Mouse (Mus musculus): ENCODE measurements around the gene Ppm1h.

Gene Ppm1h

DNA sequence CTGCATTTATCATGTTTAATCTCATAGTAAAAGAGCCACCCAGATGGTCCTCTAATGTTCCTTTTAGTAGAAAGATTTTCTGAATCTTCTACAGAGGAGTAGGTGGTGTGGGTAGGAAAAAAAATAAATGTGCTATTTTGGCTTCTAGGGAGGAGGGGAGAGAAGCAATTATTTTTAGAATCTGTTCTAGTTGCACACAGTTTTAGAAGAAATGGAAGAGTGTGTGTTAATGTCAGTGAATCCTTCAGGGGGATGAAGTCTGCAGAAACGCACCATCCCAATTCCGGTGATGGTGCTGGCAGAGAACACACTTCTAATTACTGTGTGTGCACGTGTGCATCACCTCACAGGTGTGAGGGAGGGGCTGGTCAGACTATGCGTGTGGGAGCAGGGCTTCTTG is 129.6 kb downstream of the Ppm1h start:
- WGBS = 34% methylated on average over 4 of the region's 4 CpGs

DNA sequence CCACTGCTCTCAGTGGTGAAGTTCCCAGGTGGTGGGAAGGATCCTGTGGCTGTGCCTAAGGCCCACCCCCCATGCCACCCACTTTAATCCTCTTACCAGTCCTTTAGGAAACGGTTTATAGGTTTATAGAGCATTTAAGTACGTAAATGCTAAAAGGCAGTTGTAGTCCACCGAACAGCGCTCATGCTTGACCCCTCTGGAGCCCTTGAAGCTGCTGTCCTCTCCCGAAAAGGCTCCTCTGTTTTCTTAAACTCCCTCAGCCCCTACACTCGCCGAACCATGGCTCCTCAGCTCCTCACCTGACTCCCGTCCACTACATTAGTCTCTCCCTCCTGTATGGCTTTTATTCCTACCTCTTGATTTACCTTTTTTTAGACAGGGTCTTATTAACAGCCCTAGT is 131.3 kb downstream of the Ppm1h start:
- whole genome bisulfite sequencing = 85% methylated on average over 8 of the region's 8 CpGs

DNA sequence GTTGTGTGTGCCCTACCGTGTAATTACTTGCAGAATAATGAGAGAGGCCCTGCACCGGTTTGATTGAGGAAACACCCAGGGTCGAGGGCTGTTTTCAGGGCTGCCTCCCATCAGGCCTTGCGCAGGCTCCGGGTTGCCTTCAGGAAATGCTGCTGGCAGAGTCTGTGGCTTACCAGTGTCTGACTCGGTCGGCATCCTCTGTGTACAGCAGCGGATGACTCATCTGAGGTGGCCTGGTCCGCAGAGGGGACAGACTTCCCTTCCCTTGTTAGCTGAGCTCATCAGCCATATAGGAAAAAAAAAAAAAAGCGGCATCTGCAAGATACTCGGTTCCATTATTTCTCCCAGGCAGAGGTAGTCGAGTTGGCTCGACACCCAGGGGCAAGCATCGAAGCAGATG is 136.5 kb downstream of the Ppm1h start:
- 53% methylated on average over 14 of the region's 14 CpGs for WGBS

DNA sequence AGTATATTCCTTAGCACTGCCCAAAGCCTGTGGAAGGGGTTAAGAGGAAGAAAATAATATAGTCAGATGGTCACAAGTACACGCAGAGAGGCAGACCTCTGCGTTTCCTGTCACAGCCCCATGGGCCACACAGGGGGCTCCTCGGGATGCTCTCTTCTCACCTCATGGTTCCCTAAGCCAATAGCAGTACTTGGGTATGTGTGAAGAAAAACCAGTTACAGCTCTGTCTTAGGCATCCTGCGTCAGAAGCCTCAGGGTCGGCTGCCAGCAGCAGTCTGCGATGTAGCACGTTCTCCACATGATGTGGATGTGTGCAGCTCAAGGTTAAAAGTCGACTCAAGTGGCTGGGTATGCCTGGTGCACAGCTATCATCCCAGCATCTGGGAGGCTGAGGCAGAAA is 139.2 kb downstream of the Ppm1h start:
- WGBS = 71% methylated on average over 8 of the region's 8 CpGs

DNA sequence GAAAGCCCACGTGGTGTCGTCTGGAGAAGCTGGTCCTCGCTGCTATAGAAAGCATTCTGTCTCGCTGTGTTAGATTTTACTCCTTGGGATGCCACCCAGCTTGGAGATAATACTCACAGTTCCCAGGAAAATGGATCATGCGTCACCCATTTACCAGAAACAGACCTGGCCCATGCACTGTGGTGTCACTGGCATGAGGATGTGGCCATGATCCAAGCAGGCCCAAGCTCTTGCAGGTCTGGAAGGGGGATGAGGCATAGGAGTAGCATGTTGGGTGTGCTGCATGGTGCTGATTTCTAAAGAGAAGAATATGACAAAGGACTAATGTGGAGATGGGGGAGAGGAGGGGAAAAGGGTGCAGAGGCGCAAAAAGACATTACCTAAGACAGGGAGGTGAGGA is 141.2 kb downstream of the Ppm1h start:
- WGBS = 74% methylated on average over 6 of the region's 6 CpGs

DNA sequence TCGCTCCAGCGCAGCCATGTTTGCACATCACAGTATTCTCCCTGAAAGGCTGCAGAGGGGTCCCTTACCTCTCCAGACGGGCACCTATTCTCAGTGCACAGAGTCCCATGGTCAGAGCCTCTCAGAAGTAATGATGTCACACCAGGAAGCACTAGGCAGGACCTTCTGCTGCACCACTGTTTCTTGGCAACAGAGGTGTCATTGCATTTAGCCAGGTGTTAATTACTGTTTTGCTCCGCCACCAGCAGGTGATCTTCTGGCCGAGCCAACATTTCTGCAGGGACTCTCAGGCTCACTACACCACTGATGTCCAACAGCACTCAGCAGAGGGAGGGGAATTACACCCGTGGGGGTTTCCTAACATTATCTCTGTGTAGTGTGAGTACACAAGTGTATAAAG is 143.0 kb downstream of the Ppm1h start:
- 84% methylated on average over 6 of the region's 6 CpGs for WGBS

DNA sequence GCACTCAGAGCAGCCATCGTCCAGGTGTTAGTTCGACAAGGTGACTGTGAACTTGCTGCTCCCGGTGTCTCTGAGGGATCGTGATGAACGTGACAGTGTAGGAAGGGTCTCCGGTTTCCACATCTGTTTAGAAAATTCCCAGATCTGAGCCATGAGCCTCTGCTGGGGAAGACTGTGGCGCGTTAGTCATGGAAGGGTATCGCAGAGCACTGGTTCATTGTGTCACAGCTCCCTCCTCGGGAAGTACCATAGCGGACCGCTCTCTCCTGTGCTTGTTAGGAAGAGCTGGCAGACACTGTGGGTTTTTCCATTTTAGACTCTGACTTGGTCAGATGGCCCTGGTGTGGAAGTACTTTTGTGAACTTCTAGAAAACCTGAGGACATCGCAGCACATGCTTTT is 145.1 kb downstream of the Ppm1h start:
- WGBS = 84% methylated on average over 13 of the region's 13 CpGs

DNA sequence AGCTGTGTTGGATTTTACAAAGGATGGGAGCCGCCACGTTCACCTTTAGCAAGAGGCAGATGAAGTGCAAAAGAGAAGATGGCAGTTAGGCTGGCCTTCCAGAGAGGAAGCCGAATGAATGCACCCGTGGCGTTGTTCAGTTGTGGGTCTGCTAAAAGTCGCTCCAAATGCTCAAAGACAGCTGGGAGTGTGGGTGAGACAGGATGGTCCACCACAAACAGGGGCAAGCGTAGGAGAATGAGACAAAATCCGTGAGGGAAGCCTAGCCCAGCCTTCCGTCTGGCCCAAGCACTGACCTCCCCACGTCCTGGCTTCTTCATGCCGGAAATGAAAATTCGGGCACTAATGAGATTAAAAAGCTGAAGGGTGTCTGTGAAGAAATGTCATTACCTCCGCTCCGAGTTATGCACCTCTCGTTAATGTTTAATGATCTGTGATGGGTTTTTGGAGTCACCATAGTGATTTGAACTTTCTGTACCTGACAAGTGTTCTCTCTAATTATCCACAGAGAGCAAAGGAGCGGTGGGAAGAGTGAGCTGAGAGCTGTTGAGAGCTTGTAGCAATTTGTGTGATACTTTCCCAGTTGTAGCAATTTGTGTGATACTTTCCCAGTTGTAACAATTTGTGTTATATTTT is 148.3 kb downstream of the Ppm1h start:
- 68% methylated on average over 16 of the region's 16 CpGs for WGBS

DNA sequence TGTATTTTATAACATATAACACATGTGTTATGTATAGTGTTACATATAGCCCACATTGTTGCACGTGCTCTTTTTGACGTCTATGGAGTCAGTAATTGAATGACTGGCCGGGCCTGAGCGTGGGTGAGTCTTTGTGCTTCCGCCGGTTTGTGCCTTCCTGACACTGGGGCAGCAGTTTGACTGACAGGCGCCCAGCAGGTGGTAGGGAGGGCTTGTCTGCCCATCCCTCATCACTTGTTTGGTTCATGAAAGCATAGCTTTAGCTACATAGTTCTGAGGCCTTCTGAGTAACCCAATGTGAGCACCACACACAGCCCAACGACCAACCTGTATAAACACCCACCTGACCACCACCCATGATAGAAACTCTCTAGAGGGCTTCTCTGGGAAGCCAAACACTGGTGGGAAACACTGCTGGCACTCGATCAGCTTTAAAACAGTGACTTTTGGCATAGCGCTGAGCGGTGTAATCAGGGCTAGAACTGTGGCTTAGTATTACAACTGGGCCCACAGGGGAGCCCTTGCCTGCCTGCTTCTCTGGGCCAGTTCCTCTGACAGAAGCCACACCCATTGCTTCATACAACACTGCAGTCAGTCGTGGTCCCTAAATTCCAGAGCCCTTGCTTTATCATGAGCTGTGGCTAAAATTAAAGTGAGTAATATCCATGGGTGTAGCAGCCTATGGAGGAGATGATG is 149.3 kb downstream of the Ppm1h start:
- WGBS = 73% methylated on average over 12 of the region's 12 CpGs

DNA sequence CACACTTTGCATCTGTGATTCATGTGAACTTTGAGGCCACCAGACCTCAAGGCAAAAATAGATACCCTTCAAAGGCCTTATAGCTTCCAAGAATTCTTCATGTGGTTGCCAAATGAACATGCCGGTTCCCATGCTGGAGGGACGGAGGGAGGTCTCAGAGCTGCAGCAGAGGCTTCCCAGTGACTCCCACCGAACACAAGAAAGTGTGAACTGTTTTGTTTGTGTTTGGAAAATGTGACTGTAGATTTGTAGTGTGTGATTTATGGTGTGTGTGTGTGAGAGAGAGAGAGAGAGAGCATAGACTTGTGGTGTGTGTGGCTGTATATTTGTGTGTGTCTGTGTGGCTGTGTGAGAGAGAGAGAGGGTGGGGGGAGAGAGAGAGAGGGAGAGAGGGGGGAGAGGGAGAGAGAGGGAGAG is 151.2 kb downstream of the Ppm1h start:
- 48% methylated on average over 3 of the region's 3 CpGs for WGBS

DNA sequence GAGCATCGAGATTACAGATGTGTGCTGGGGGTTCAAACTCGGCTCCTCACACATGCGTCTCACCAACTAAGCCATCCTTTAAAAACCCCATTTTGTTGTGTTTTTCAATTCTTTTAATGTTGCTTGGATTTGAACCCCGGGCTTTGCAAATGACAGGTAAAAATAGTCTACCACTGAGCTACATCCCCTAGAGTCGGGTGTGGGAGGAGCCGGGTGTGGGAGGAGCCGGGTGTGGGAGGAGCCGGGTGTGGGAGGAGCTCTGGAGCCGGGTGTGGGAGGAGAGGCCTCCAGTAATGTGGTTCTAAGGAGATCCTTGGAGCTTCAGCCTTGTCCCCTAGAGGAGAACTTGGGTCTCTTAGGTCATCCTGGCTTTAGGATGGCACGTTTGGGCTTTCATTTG is 152.1 kb downstream of the Ppm1h start:
- WGBS = 79% methylated on average over 10 of the region's 10 CpGs

DNA sequence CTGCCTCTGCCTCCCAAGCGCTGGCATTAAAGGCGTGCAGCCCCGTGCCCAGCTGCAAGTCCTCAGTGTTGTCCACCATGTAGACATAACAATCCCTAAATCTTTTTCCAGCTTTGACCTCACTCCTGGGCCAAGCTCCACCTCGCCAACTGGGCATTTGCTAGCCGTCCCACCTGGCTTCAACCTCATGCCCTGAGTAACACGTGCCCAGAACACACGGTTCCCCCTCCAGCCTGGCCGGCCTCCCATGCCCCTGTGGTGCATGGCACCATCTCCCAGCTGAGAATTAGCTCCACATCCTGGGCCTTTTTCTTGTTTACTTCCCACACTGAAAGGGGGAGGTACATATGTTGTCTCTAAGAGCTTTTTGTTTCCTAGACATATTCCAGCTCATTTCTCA is 163.5 kb downstream of the Ppm1h start:
- 79% methylated on average over 8 of the region's 8 CpGs for WGBS

DNA sequence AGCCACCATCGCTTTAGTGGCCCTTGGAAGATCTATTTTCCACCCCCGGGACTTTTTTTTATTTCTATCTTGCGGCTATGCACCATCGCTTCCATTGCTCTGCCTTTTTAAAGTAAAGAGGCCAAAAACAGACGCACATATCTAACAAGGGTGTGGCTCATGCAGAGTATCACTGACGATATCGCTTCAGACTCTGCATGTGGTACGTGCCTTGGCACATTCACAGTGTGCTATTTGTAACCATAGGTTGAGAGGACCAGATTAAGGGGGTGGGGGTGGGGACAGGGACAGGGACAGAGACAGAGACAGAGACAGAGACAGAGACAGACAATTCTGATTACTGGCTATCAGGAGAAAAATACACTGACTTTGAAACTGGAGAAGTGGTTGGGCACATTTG is 164.4 kb downstream of the Ppm1h start:
- WGBS = 65% methylated on average over 8 of the region's 8 CpGs

DNA sequence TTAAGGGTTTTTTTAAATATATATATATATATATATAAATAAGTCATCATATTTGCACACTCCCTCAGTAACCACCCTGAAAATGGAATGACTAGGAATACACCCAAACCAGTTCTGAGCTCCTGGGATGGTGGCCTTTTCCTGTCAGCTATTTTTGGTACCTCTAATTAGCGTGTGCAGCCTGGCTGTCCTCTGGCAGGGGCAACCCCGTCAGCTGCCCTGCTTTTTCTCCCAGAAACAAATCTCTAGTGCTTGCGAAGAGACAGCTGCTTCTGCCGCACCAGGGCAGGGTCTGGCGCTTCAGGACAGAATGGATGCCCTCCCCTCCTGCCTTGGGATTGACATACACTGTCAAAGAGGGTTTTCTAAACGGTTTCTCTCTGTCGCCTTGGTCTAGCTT is 166.9 kb downstream of the Ppm1h start:
- WGBS = 40% methylated on average over 7 of the region's 7 CpGs

DNA sequence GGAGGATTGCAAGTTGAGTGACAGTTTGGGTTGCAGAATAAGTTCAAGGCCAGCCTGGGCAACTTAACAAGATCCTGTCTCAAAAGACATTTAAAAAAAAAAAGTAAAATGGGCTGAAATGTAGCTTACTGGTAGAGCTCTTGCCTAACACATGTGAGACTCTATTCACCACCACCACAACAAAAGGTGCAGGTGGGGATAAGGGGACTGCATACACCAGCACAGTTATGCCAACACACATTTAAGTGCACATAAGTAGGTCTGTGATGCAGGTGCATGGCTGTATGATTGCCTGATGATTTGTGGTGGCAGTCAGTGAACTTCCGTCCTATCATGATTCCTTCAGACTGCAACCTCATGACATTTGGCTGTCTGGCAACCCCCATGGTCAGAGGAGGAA is 167.9 kb downstream of the Ppm1h start:
- WGBS = 94% methylated on average over 1 of the region's 1 CpGs

DNA sequence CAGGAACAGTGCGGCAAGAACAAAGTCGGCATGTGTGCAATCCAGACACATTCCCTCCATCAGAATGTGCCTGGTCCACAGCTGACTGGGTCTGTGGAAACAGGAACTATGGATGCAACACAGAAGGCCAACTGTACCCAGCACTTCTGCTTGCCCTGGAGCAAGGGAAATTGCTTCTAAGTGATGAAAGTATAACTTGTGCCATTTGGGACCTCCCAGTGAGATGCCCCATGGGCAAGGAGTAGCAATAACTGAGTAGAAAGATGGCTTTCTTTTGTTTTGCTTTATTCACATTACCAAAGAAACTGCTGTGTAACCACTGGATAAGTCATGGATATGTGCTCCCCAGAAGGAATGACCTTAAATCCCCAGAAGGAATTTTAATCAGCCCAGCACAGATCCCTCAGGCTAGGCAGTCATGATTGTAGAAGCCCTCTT is 169.5 kb downstream of the Ppm1h start:
- 56% methylated on average over 2 of the region's 2 CpGs for WGBS

DNA sequence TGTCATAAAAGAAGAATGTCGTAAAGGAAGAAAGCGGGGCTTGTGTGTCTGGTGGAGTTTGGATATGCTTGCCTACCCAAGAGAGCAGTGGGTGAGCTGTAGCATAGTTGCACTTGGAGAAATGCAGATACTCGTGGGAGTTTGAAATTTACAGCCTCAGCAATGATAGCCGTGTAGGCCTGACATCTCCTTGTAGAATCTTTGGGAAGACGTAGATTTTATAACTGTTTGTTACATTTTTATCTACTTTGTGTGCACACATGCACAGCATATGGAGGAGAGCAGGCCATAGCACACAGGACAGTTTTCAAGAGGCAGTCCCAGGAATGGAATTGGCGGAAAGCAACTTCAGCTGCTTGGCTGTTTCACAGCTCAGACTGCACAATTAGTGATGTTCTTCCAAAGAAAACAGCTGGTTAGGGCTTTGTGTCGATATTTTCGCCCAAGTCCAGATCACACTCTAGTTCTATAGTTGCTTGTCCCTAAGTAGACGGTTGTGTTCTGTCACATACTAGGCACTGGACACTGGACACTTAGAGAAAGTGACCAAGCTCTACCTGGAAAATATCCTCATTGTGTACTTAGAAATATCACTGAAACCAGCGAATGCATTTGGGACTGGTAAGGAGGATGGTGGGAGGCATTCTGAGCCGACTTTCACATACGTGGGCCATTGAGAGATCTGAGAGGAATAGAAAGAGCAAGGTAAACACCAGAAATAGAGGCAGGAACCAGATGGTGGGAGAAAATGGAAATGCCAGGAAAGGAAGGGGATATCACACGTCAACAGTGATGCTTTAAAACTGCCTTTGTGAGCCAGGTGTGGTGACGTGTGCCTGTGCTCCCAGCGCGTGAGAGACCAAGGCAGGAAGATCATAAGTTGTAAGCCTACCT is 173.0 kb downstream of the Ppm1h start:
- 50% methylated on average over 16 of the region's 16 CpGs for WGBS

DNA sequence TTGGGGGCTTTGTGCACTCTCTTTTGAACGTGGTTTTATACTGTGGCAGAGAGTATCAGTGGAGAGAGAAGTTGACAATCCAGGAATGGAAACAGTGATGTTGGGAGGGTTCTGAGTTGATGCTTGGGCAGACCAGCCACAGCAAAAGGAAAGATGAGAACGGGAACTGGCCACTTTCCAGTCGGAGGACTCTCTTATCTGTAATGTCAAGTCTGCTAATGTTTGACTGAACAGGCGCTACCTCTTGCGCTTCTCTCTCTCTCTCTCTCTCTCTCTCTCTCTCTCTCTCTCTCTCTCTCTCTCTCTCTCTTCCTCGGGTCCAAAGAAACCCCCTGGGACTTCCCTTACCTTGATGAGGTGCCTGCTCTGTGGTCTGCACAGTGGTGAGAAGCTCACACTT is 176.0 kb downstream of the Ppm1h start:
- WGBS = 69% methylated on average over 6 of the region's 6 CpGs

DNA sequence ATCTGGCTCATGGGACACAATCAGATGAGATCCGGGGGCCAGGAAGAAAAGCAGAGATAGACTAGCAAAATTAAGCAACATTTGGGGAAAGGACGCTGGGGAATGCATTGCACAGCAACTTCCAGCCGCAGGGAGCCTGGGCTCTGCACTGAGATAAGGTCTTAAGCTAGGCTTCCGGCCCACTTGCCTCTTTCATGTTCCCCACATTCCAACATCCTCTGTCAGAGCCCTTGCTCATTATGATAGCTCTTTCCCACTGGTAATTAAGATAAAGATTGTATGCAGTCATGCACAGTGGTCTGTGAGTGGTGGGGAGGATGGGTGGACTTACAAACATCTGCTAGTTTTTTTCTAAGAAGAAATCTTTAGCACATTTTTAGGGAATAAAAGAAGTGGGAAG is 176.6 kb downstream of the Ppm1h start:
- whole genome bisulfite sequencing = 66% methylated on average over 4 of the region's 4 CpGs

DNA sequence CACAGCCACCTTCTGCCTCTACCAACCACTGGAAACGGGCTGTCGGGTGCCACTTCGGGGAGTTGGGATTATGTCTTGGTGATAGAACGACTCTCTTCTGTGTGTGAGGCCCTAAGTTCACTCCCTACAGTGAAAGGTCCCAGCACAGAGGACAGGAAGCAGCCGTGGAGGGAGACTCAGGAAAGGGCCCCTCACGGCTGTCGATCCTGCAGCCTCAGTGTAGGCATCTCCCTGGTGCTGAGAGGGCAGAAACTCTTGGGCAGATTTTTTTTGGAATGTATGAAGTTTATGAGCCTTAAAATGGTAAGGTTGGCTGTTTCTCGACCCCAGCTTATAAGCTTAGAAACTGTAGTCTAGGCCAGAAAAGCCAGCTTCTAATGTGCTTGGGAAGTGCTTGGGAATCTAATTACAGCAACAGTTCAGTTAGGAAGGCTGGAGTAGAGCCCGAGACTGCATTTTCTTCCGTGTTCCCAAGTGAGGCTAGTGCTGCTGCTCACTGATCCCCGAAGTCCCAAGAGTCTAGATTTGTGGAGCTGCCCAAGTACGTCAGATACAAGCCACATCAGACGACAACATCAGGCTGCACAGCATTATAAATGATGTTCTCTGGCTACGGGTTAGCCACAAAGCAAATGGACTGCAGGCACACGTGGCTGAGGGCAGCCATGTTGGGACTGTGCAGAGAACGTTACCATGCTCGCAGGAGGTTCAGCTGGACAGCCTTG is 177.6 kb downstream of the Ppm1h start:
- WGBS = 71% methylated on average over 17 of the region's 17 CpGs

DNA sequence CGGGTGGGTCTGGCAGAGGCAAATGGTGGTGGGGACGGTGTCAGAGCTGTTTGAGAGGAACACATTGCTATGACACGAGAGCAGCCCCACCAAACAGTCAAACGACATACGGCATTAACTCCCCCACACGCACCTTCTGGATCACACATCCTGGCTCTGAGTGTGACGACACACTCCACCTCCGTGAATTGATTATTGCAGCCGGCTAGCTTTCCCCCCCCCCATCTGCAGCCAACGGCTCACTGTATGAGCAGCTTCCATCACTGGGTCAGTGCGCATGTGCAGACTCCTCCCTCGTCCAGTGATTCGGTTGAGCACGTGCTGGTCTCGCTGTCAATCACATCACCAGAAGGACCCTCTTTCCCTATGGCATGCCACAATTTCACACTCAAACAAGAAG is 178.6 kb downstream of the Ppm1h start:
- 74% methylated on average over 15 of the region's 15 CpGs for WGBS
